Mouse (Mus musculus): ENCODE results near the gene Mpo. TPM values are rescaled to one million over a fixed set of nuclear protein-coding genes. Genes with fewer than 3 reads are reported as not detected.

Mpo gene
- polyA plus RNA-seq, 1 experiment from 2014 or later, result 0.08 TPM

- H3K27ac ChIP-seq (ENCODE audit: low read length), result no peak overlapping the region
- peak overlapping the region; percentile 47; the same call in 1 of the 2 replicates for H3K4me2 ChIP-seq (ENCODE audit: low read length)
- ATAC-seq, result peak; percentile 16; the same call in 1 of the 2 replicates
- H3K9me3 ChIP-seq (replicated peaks; ENCODE audit: control insufficient read depth, low read length, poor library complexity, severe bottlenecking), result no peaks in the 10 kb centered on the region
- 40% methylated on average over 12 of the region's 12 CpGs for WGBS
- no peak overlapping the region for H3K9ac ChIP-seq (ENCODE audit: low read depth, low read length)
- peaks cover 38% of the 10 kb centered on the region for H3K36me3 ChIP-seq (ENCODE audit: control insufficient read depth, insufficient read depth, low read length)
- no peaks in the 10 kb centered on the region for H3K27me3 ChIP-seq (ENCODE audit: control insufficient read depth, insufficient read depth, low read depth, low read length)
- H3K4me1 ChIP-seq (ENCODE audit: control insufficient read depth, insufficient read depth, low read length), result no peaks in the 10 kb centered on the region; the same call in 1 of the 2 replicates
- H3K4me3 ChIP-seq (ENCODE audit: low read depth, low read length), result no peak overlapping the region
Observed at GRCm38 (mm10) chr11:87778915-87779314, 14.5 kb upstream of the Mpo start.

GRCm38 (mm10) chr11:87779392-87779791 is 14.0 kb upstream of the Mpo start:
- Histone ChIP-seq H3K4me1 (ENCODE audit: control insufficient read depth, insufficient read depth, low read length) (no peaks in the 10 kb centered on the region; the same call in 1 of the 2 replicates), H3K4me3 (ENCODE audit: low read depth, low read length) (no peak overlapping the region), H3K9ac (ENCODE audit: low read depth, low read length) (no peak overlapping the region), H3K4me2 (ENCODE audit: low read length) (no peak overlapping the region), H3K27ac (ENCODE audit: low read length) (no peak overlapping the region), H3K9me3 (replicated peaks; ENCODE audit: control insufficient read depth, low read length, poor library complexity, severe bottlenecking) (no peaks in the 10 kb centered on the region), H3K36me3 (ENCODE audit: control insufficient read depth, insufficient read depth, low read length) (peaks cover 38% of the 10 kb centered on the region), H3K27me3 (ENCODE audit: control insufficient read depth, insufficient read depth, low read depth, low read length) (no peaks in the 10 kb centered on the region)
- WGBS, result 87% methylated on average over 4 of the region's 4 CpGs
- ATAC-seq, result no peak

GRCm38 (mm10) chr11:87780130-87780529 is 13.3 kb upstream of the Mpo start:
- 79% methylated on average over 8 of the region's 8 CpGs for WGBS
- Histone ChIP-seq H3K4me1 (ENCODE audit: control insufficient read depth, insufficient read depth, low read length) (no peaks in the 10 kb centered on the region; the same call in 1 of the 2 replicates), H3K36me3 (ENCODE audit: control insufficient read depth, insufficient read depth, low read length) (peaks cover 40% of the 10 kb centered on the region), H3K27me3 (ENCODE audit: control insufficient read depth, insufficient read depth, low read depth, low read length) (no peaks in the 10 kb centered on the region), H3K4me2 (ENCODE audit: low read length) (no peak overlapping the region), H3K27ac (ENCODE audit: low read length) (no peak overlapping the region), H3K9ac (ENCODE audit: low read depth, low read length) (no peak overlapping the region), H3K4me3 (ENCODE audit: low read depth, low read length) (no peak overlapping the region), H3K9me3 (replicated peaks; ENCODE audit: control insufficient read depth, low read length, poor library complexity, severe bottlenecking) (no peaks in the 10 kb centered on the region)
- no peak for ATAC-seq

GRCm38 (mm10) chr11:87790088-87790487 is 3.3 kb upstream of the Mpo start:
- Histone ChIP-seq H3K36me3 (ENCODE audit: control insufficient read depth, insufficient read depth, low read length) (peaks cover under 1% of the 10 kb centered on the region; the same call in 1 of the 2 replicates), H3K4me3 (ENCODE audit: low read depth, low read length) (no peak overlapping the region), H3K4me2 (ENCODE audit: low read length) (no peak overlapping the region), H3K4me1 (ENCODE audit: control insufficient read depth, insufficient read depth, low read length) (0 out of 2 replicates have a peak, but pooled peaks cover 2% of the 10 kb centered on the region), H3K9ac (ENCODE audit: low read depth, low read length) (no peak overlapping the region), H3K27ac (ENCODE audit: low read length) (no peak overlapping the region), H3K9me3 (replicated peaks; ENCODE audit: control insufficient read depth, low read length, poor library complexity, severe bottlenecking) (no peaks in the 10 kb centered on the region), H3K27me3 (ENCODE audit: control insufficient read depth, insufficient read depth, low read depth, low read length) (no peaks in the 10 kb centered on the region)
- no peak for ATAC-seq
- 91% methylated on average over 6 of the region's 6 CpGs for WGBS

- no peaks in the 10 kb centered on the region for H3K36me3 ChIP-seq (ENCODE audit: control insufficient read depth, insufficient read depth, low read length)
- no peak overlapping the region for H3K4me2 ChIP-seq (ENCODE audit: low read length)
- whole genome bisulfite sequencing, result 84% methylated on average over 22 of the region's 22 CpGs
- H3K27ac ChIP-seq (ENCODE audit: low read length), result no peak overlapping the region
- H3K9me3 ChIP-seq (replicated peaks; ENCODE audit: control insufficient read depth, low read length, poor library complexity, severe bottlenecking), result no peaks in the 10 kb centered on the region
- ATAC-seq, result no peak
- no peak overlapping the region for H3K4me3 ChIP-seq (ENCODE audit: low read depth, low read length)
- H3K27me3 ChIP-seq (ENCODE audit: control insufficient read depth, insufficient read depth, low read depth, low read length), result no peaks in the 10 kb centered on the region
- H3K9ac ChIP-seq (ENCODE audit: low read depth, low read length), result no peak overlapping the region
- H3K4me1 ChIP-seq (ENCODE audit: control insufficient read depth, insufficient read depth, low read length), result no peaks in the 10 kb centered on the region
Observed at GRCm38 (mm10) chr11:87801711-87802275, 8.4 kb downstream of the Mpo start.

- no peak overlapping the region for H3K4me2 ChIP-seq (ENCODE audit: low read length)
- no peak for ATAC-seq
- H3K4me3 ChIP-seq (ENCODE audit: low read depth, low read length), result no peak overlapping the region
- no peaks in the 10 kb centered on the region for H3K4me1 ChIP-seq (ENCODE audit: control insufficient read depth, insufficient read depth, low read length)
- peak overlapping the region; percentile 14; the same call in 1 of the 2 replicates for H3K9ac ChIP-seq (ENCODE audit: low read depth, low read length)
- 42% methylated on average over 14 of the region's 14 CpGs for WGBS
- no peak overlapping the region for H3K27ac ChIP-seq (ENCODE audit: low read length)
- H3K9me3 ChIP-seq (replicated peaks; ENCODE audit: control insufficient read depth, low read length, poor library complexity, severe bottlenecking), result no peaks in the 10 kb centered on the region
- H3K36me3 ChIP-seq (ENCODE audit: control insufficient read depth, insufficient read depth, low read length), result no peaks in the 10 kb centered on the region
- no peaks in the 10 kb centered on the region for H3K27me3 ChIP-seq (ENCODE audit: control insufficient read depth, insufficient read depth, low read depth, low read length)
Observed at GRCm38 (mm10) chr11:87802621-87803020, 9.2 kb downstream of the Mpo start.

- H3K4me2 ChIP-seq (ENCODE audit: low read length), result no peak overlapping the region
- H3K4me3 ChIP-seq (ENCODE audit: low read depth, low read length), result no peak overlapping the region
- H3K27me3 ChIP-seq (ENCODE audit: control insufficient read depth, insufficient read depth, low read depth, low read length), result no peaks in the 10 kb centered on the region
- no peak overlapping the region for H3K27ac ChIP-seq (ENCODE audit: low read length)
- 73% methylated on average over 1 of the region's 1 CpGs for whole genome bisulfite sequencing
- H3K9me3 ChIP-seq (replicated peaks; ENCODE audit: control insufficient read depth, low read length, poor library complexity, severe bottlenecking), result no peaks in the 10 kb centered on the region
- no peaks in the 10 kb centered on the region for H3K4me1 ChIP-seq (ENCODE audit: control insufficient read depth, insufficient read depth, low read length)
- H3K9ac ChIP-seq (ENCODE audit: low read depth, low read length), result no peak overlapping the region
- H3K36me3 ChIP-seq (ENCODE audit: control insufficient read depth, insufficient read depth, low read length), result no peaks in the 10 kb centered on the region
- ATAC-seq, result no peak
Observed at GRCm38 (mm10) chr11:87805448-87805847, 12.1 kb downstream of the Mpo start.

GRCm38 (mm10) chr11:87807433-87807832 is 14.1 kb downstream of the Mpo start:
- Histone ChIP-seq H3K9me3 (replicated peaks; ENCODE audit: control insufficient read depth, low read length, poor library complexity, severe bottlenecking) (no peaks in the 10 kb centered on the region), H3K4me1 (ENCODE audit: control insufficient read depth, insufficient read depth, low read length) (peaks cover 6% of the 10 kb centered on the region), H3K36me3 (ENCODE audit: control insufficient read depth, insufficient read depth, low read length) (no peaks in the 10 kb centered on the region), H3K27me3 (ENCODE audit: control insufficient read depth, insufficient read depth, low read depth, low read length) (no peaks in the 10 kb centered on the region), H3K4me2 (ENCODE audit: low read length) (no peak overlapping the region), H3K27ac (ENCODE audit: low read length) (no peak overlapping the region), H3K9ac (ENCODE audit: low read depth, low read length) (no peak overlapping the region), H3K4me3 (ENCODE audit: low read depth, low read length) (no peak overlapping the region)
- WGBS, result 85% methylated on average over 6 of the region's 6 CpGs
- no peak for ATAC-seq

- peaks cover 6% of the 10 kb centered on the region for H3K4me1 ChIP-seq (ENCODE audit: control insufficient read depth, insufficient read depth, low read length)
- H3K4me3 ChIP-seq (ENCODE audit: low read depth, low read length), result no peak overlapping the region
- WGBS, result 89% methylated on average over 7 of the region's 7 CpGs
- no peak for ATAC-seq
- H3K27me3 ChIP-seq (ENCODE audit: control insufficient read depth, insufficient read depth, low read depth, low read length), result no peaks in the 10 kb centered on the region
- H3K4me2 ChIP-seq (ENCODE audit: low read length), result no peak overlapping the region
- H3K9ac ChIP-seq (ENCODE audit: low read depth, low read length), result no peak overlapping the region
- no peak overlapping the region for H3K27ac ChIP-seq (ENCODE audit: low read length)
- H3K36me3 ChIP-seq (ENCODE audit: control insufficient read depth, insufficient read depth, low read length), result no peaks in the 10 kb centered on the region
- no peaks in the 10 kb centered on the region for H3K9me3 ChIP-seq (replicated peaks; ENCODE audit: control insufficient read depth, low read length, poor library complexity, severe bottlenecking)
Observed at GRCm38 (mm10) chr11:87808236-87808635, 14.9 kb downstream of the Mpo start.
